Mouse (Mus musculus): ENCODE measurements around the gene Rhoa.
A peak's percentile ranks its signal among the peaks of the same experiment; 100 is the strongest.
"Not testable (repeated sequence)": the region's sequence is repeated elsewhere in the genome, so short reads cannot be mapped to it uniquely, and the experiment has no call there.

Rhoa gene

DNA sequence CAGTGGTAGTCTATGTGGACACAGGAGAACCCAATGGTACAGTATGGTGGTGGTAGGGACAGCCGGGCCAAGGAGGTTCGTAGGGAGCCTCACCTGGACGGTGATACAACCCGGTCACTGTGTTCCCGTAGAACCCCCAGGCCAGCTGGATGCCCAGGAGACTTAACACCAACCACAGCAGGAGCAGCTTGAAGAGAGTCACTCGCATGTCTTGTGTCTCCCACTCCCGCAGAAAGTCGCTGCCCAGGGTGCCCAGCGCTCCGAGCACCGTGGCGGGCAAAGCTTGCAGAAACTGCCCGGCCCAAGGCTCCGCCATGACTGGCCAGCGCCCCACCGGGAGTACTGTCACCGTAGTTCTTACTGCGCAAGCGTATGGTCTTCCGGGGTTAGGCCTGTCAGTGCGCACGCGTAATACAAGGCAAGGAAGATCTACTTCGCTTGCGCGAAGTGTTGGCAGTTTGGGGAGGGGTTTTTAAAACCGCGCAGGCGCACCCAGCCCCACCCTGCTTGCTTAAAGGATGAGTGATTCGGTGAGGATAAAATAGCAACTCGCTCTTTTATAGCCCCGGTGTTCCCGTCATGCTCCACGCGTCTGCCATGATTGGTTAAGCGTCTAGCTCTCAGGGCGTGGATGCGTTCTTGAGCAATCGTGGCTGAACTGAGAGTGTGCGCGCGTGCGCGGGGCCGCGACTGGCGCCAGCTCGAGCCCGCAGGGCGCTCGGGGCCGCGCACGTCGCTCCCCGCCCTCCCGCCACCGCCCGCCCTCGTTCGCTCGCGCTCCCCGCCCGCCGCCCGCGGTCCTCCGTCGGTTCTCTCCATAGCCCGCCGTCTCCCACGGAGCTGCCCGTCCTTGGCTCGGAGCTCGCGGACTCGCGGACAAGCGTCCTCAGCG, at the start of gene Rhoa, which contains the start of gene Tcta:
Rhoa (plus strand) TSS at position 501 of the 892 bp plus-strand sequence.
Tcta (minus strand) TSS at position 532 of the 892 bp plus-strand sequence.
- peak; percentile 99 for DNase-seq (ENCODE audit: low read depth)

DNA sequence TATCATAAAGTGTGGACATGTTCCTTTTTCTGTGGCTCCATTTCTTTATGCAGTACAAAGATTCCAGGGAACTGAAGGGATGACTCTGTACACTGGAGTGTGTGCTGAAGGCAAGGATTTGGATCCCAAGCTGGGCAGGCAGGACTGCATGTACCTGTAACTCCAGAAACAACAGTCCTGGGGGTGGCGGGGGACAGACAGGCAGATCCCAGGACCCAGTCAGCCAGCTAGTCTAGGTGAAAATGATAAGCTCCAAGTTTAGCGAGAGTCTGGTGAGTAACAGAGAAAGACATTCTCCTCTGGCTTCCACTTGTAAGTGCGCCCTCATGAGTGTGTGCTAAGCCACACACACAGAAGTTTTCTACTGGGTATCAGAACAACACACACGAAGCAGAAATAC, 45.4 kb upstream of the Rhoa start:
- no peak for DNase-seq (ENCODE audit: low read depth)

DNA sequence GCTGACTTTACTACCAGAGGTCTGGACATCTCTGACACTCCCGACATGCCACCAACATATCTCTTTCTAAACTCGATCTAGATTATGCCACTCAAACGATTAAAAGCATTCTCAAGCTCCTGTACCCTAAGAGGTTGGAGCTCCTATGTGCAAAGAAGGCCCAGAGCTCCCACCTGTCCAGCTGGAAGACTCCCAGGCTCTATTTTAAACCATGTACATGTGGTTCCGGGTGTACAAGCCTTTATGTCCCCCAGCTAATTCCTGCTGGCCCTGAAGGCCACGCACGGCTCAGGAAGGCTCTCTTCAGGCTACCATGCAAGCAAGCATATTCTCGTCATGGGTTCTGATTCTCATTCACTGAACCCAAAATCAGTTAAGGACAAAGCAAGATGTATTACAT, 44.1 kb upstream of the Rhoa start:
- DNase-seq (ENCODE audit: low read depth): no peak

DNA sequence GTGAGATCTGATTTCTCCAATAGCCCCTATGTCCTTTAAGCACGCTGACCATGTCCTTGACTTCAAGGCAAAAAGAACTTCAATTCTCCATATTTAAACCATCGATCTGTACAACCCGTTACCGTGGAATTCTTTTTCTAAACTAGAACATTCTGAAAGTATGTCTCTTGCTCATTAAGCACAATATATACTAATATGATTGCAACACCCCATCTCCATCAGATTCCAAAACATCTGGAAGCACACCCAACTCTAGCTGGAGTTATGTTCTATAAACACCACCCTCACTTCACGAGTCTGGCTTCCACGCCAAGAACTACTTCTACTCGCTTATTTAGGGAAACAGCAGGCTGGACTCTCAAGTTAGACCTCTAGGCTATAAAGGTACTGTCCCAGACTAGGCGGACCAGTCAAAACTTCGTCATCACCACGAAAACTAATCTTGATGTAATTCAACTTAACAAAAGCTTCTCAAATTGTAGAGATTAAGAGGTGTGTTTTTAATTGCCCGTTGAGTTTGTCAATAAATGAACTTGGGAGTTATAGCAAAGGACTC, 43.4 kb upstream of the Rhoa start:
- no peak for DNase-seq (ENCODE audit: low read depth)

GRCm38 (mm10) chr9:108263131-108263681, 42.7 kb upstream of the Rhoa start:
- DNase-seq (ENCODE audit: low read depth): no peak

DNA sequence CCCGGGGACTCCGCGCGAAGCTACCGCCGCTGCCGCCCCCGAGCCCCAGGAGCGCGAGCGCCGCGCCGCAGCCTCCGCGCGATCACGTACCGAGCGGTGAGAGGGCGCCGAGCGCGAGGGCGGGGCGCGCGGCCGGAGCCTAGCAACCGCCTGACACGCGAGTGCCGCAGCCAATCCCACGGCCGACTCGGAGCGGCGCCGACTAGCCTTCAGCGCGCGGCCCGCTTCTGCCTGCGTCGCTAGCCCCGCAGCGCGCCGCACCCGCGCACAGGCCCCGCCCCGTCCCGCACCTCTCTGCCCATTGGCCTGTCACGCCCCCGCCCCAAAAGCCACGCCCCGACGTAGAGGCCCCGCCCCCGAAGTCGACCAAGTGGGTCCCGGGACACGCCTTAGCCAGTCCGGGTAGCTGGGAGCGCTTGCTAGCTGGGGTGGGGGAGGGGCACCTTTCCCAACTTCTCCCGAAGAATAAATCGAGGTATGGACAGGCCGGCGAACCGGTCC, 42.2 kb upstream of the Rhoa start, which contains the start of gene Dag1:
Dag1 (minus strand) TSS at position 269 of the 501 bp plus-strand sequence.
- peak; percentile 87 for DNase-seq (ENCODE audit: low read depth)

GRCm38 (mm10) chr9:108264191-108264921, 41.6 kb upstream of the Rhoa start:
- DNase-seq (ENCODE audit: low read depth): no peak

GRCm38 (mm10) chr9:108266261-108266935, 39.5 kb upstream of the Rhoa start:
- DNase-seq (ENCODE audit: low read depth): no peak

DNA sequence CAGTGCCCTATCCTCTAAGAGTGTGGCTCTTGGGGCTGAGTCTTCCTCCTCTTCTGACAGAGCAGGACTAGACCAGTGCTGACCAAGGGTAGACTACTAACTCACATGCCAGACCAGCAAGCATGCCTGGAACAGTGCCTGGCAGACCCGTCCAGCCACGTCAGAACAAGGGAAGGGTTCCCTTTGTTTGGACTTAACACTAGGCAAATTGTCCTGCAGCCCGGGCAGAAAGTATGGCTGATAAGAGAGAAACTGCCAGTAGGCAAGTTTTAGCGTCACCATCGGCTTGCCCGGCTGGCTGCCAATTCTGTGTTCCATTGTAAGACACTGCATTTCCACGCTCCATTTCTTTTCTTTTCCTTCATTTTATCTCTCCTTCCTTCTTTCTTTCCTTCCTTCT, 38.2 kb upstream of the Rhoa start:
- no peak for DNase-seq (ENCODE audit: low read depth)

DNA sequence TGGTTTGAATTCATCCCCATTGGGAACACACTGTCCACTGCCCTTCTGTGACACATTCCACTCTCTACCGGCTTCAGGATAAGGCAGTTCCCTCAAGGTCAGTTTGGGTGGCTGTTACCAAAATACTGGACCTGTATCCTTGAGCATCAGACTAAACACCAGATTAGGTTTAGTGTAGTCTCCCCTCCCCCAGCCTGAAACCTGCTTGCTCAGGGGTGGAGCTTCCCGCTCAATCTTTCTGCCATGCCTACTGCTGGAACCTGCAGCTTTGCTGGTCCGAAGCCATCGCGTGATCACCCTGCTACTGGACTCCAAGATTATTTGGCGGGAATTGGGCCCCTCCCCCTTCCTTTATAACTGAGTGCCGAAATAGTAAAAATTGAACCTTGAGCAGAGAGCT, 37.2 kb upstream of the Rhoa start:
- not testable (repeated sequence) for DNase-seq (ENCODE audit: low read depth)

- DNase-seq (ENCODE audit: low read depth): no peak
These were observed 34.0 kb upstream of the Rhoa start for GRCm38 (mm10) chr9:108271941-108272340.

GRCm38 (mm10) chr9:108272691-108273090, 33.2 kb upstream of the Rhoa start:
- no peak for DNase-seq (ENCODE audit: low read depth)

DNA sequence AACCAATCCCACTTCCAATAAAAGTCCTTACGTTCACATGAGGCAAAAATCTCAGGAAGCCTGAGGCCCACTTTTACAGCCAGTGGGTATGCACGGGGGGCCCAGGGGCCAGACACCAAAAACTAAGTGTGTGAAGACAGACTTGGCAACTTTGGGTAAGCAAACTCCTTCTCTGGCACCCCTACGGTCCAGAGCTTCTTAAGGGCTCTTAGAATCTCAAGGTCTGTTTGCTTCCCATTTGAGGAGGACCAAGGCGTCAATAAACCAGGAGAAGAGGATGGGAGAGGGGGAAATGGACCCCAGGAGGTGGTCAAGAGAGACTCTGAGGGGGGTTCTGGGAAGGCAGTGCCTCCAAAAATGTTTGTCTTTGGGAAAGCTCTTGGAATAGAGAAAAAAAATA, 32.4 kb upstream of the Rhoa start:
- no peak for DNase-seq (ENCODE audit: low read depth)

- no peak for DNase-seq (ENCODE audit: low read depth)
These were observed 31.2 kb upstream of the Rhoa start for GRCm38 (mm10) chr9:108274476-108275330.

DNA sequence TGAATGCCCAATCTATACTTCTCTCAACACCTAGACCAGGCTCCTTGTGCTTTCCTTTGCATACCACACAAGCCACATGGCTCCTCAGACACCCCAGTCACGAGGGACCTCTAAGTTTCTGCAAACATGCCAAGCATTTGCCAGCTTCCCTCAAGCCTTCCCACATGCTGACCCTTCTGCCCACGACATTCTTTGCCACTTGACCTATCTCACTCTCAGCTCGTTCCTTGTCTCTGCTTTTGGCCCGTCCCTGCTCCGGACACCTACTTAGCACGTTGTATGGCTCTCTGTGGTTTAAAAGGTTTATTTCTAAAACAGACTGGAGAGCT, 30.6 kb upstream of the Rhoa start:
- DNase-seq (ENCODE audit: low read depth): no peak

DNA sequence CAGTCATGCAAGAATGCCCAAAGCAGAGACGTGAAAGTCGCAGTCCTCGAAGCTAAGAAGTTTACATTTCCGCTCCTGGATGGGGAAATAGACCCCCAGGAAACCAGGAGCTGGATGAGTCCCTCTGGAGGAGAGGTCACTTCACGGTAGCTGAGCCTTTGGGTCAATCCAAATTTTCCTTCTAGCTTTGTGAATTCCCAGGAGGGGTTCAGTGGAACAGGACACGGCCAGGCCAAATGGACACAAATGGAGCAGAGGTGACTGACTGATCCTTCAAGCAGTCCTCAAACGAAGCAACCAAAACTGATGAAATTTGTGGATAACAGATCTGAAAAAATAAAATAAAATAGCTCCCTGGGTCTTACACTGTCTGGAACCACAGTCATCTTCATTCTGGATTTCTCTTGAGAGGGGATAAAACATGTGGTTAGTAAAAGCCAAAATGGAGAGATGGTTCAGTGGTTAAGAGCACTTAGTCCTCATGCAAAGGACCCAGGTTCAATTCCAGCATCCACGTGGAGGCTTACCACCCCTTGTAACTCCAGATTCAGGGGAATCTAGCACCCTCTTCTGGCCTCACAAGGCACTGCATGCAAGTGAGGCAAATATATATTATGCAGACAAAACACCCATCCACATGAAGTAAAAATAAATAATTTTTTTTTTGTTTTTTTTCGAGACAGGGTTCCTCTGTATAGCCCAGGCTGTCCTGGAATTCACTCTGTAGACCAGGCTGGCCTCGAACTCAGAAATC, 27.1 kb upstream of the Rhoa start:
- peak; percentile 47 for DNase-seq (ENCODE audit: low read depth)

DNA sequence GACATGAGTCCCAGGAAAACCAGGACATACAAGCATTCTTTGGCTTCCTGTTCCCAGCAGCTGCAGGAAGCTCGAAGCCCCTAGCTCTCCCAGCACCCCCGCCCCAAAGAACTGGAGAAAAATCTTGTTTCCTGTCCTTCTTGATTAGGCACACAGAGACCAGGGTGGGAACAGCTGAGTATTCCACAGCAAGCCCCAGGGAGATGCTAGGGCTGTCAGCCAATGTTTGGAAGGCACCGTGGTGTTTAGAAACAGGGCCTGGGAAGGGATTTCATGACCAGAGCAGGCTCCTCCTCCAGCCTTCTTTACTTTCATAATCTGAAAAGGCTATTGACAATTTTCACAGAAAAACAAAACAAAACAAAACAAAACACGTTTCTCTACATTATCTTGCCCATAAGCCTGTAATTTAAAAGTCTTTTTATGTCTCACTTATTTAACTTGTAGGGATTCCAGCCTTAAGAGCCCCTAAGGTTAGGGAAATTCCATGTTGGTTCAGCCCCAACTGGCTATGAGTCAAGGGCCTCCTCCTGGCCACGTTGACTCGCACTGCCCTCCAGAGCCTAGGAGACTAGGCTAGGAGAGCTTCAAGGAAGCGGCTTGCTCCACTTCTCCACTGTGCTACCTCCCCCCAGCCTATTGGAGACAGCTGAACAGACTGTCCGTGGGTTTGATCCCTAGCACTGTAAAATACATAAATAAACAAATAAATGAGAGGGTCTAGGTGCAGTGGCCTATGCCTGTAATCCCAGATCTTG, 25.7 kb upstream of the Rhoa start:
- no peak for DNase-seq (ENCODE audit: low read depth)

DNA sequence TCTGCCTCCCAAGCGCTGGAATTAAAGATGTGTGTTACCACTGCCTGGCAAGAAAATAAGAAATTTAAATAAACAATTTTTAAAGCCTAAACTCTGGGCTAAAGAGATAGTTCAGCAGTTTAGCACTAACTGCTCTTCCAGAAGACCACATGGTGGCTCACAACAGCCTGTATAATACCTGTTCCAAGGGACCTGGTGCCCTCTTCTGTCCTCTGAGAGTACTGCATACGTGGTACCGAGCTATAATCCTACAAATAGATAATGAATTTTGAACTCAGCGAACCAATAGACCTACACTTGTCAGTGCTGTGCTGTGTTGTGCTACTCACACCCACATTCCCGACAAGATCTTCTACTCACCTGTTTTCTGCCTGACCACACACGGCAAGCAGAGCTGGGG, 21.5 kb upstream of the Rhoa start:
- DNase-seq (ENCODE audit: low read depth): peak; percentile 74

GRCm38 (mm10) chr9:108287526-108288238, 18.2 kb upstream of the Rhoa start:
- DNase-seq (ENCODE audit: low read depth): not testable (repeated sequence)
